Mouse (Mus musculus): ENCODE data around the gene Nsmce4a. TPM values are rescaled to one million over a fixed set of nuclear protein-coding genes. Genes with fewer than 3 reads are reported as not detected.

Nsmce4a gene
- polyA plus RNA-seq, 1 experiment = 72.1 TPM

- TF ChIP-seq POLR2A (IDR thresholded peaks at IDR 0.05; ENCODE audit: control insufficient read depth, extremely low read depth, insufficient read depth, low read length, poor library complexity) = no peak
- TF ChIP-seq CTCF (IDR thresholded peaks at IDR 0.05; ENCODE audit: borderline replicate concordance, control insufficient read depth, extremely low read depth, insufficient read depth, low read length, poor library complexity) = no peak
- Histone ChIP-seq H3K27ac (ENCODE audit: control insufficient read depth, insufficient read depth, low read length) (no peak overlapping the region), H3K27me3 (ENCODE audit: control insufficient read depth, insufficient read depth, low read length) (no peaks in the 10 kb centered on the region), H3K36me3 (ENCODE audit: control insufficient read depth, insufficient read depth, low read length) (no peaks in the 10 kb centered on the region), H3K4me3 (ENCODE audit: control insufficient read depth, insufficient read depth, low read length) (no peak overlapping the region), H3K4me1 (replicated peaks; ENCODE audit: control insufficient read depth, insufficient read depth, low read length) (0 out of 2 replicates have a peak, but pooled peaks cover 3% of the 10 kb centered on the region)
- DNase-seq = no peak
These were observed 80.9 kb downstream of the Nsmce4a start for GRCm38 (mm10) chr7:130492026-130492425.

Other genes with a start within 250 kb of the Nsmce4a start
- 6.5 and 9.0 TPM in 2 replicates for gene Ate1, start 52.7 kb downstream of the Nsmce4a start, polyA plus RNA-seq (2012; rRNA removed)
- gene Tacc2, start 4.3 kb upstream of the Nsmce4a start, polyA plus RNA-seq (2012; rRNA removed) = 31.9 and 41.1 TPM in 2 replicates
- 0.13 and 0.15 TPM in 2 replicates for gene Btbd16, start 201.0 kb upstream of the Nsmce4a start, polyA plus RNA-seq (2012; rRNA removed)